Mouse (Mus musculus): ENCODE measurements around the gene Pdik1l. TPM values are rescaled to one million over a fixed set of nuclear protein-coding genes. Genes with fewer than 3 reads are reported as not detected.

The Pdik1l gene
- polyA plus RNA-seq, 1 experiment from 2014 or later: 10.0 TPM

DNA sequence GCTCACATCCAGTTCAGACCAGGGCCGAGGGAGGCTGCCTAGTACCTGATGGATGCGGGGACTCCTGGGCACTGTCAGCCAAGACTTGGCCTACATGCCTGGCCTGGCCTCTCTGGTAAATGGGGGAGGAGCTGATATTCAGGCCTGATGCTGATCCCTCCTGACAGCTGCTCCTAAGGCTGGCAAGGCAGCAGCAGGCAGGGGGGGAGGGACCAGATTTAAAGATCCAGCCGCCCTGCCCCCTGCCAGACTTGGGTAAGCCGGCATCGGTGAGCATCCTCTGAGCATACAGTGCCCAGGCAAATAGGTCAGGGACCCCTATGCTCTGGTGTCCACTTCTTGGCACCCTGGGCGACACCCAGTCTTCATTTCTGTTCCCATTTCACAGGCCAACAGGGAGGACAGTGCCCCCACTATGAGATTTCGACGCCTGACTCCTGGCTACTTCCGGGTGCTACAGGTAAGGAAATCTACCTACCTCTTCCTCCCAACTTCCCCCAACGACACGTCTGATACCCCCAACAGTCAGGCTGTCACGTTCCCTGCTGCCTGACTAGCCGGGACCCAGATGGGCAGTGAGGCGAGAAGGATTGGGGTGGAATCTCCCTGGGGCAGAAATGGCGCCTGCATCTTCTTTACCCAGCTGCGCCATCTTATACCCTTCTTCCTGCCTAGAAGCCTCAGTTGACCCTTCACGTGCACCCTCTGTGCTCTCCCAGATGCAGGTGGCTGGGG is 44.0 kb downstream of the Pdik1l start, which contains the start of gene E130218I03Rik:
E130218I03Rik (plus strand) TSS at position 147 of the 735 bp plus-strand sequence.
- no peaks in the 10 kb centered on the region for H3K27me3 ChIP-seq (replicated peaks; ENCODE audit: insufficient read depth, low read length)
- peak within 1 kb of the TSS; percentile 96 for H3K4me2 ChIP-seq (replicated peaks; ENCODE audit: low read depth, low read length)
- peaks cover 8% of the 10 kb centered on the region for H3K4me1 ChIP-seq (ENCODE audit: insufficient read depth, low read depth, low read length)
- DNase-seq (ENCODE audit: low spot score) (no peak), ATAC-seq (no peak)
- WGBS: 94% methylated on average over 17 of the region's 17 CpGs
- H3K9me3 ChIP-seq (ENCODE audit: low read length): no peaks in the 10 kb centered on the region
- TF ChIP-seq EP300 (IDR thresholded peaks at IDR 0.05) (no peak), CTCF (IDR thresholded peaks at IDR 0.05) (no peak)
- no peak within 1 kb of the TSS for H3K27ac ChIP-seq (ENCODE audit: low read length)
- no peak within 1 kb of the TSS for H3K4me3 ChIP-seq (ENCODE audit: low read depth, low read length)
- H3K9ac ChIP-seq (replicated peaks; ENCODE audit: low read depth): no peak within 1 kb of the TSS
- no peaks in the 10 kb centered on the region for H3K36me3 ChIP-seq (ENCODE audit: insufficient read depth, low read length)

- no peaks in the 10 kb centered on the region for H3K27me3 ChIP-seq (replicated peaks; ENCODE audit: insufficient read depth, low read length)
- no peak overlapping the region for H3K27ac ChIP-seq (ENCODE audit: low read length)
- 0 out of 2 replicates have a peak, but pooled peaks have one; percentile 10 for TF ChIP-seq CTCF (IDR thresholded peaks at IDR 0.05)
- no peak for TF ChIP-seq EP300 (IDR thresholded peaks at IDR 0.05)
- H3K9ac ChIP-seq (replicated peaks; ENCODE audit: low read depth): no peak overlapping the region
- H3K4me3 ChIP-seq (ENCODE audit: low read depth, low read length): 0 out of 2 replicates have a peak overlapping the region, but pooled peaks have one; percentile 38
- DNase-seq (ENCODE audit: low spot score) (no peak), ATAC-seq (no peak)
- 13% methylated on average over 10 of the region's 10 CpGs for WGBS
- peak overlapping the region; percentile 50 for H3K4me2 ChIP-seq (replicated peaks; ENCODE audit: low read depth, low read length)
- H3K9me3 ChIP-seq (ENCODE audit: low read length): no peaks in the 10 kb centered on the region
- H3K4me1 ChIP-seq (ENCODE audit: insufficient read depth, low read depth, low read length): peaks cover 4% of the 10 kb centered on the region
- H3K36me3 ChIP-seq (ENCODE audit: insufficient read depth, low read length): no peaks in the 10 kb centered on the region
Observed at GRCm38 (mm10) chr4:134238686-134239085, 49.0 kb downstream of the Pdik1l start.

GRCm38 (mm10) chr4:134238279-134238651 is 49.4 kb downstream of the Pdik1l start, which contains the start of gene Cnksr1:
TSS of gene Cnksr1 (minus strand) at chr4:134238399.
- peaks cover 4% of the 10 kb centered on the region for H3K4me1 ChIP-seq (ENCODE audit: insufficient read depth, low read depth, low read length)
- no peaks in the 10 kb centered on the region for H3K9me3 ChIP-seq (ENCODE audit: low read length)
- H3K27me3 ChIP-seq (replicated peaks; ENCODE audit: insufficient read depth, low read length): no peaks in the 10 kb centered on the region
- ATAC-seq: peak; percentile 99
- 2% methylated on average over 16 of the region's 18 CpGs for WGBS
- peak within 1 kb of the TSS; percentile 38 for H3K4me3 ChIP-seq (ENCODE audit: low read depth, low read length)
- peak within 1 kb of the TSS; percentile 91 for H3K27ac ChIP-seq (ENCODE audit: low read length)
- peak within 1 kb of the TSS; percentile 37; the same call in 1 of the 2 replicates for H3K9ac ChIP-seq (replicated peaks; ENCODE audit: low read depth)
- TF ChIP-seq CTCF (IDR thresholded peaks at IDR 0.05): no peak
- no peak for TF ChIP-seq EP300 (IDR thresholded peaks at IDR 0.05)
- peak; percentile 95 for DNase-seq (ENCODE audit: low spot score)
- H3K36me3 ChIP-seq (ENCODE audit: insufficient read depth, low read length): no peaks in the 10 kb centered on the region
- peak within 1 kb of the TSS; percentile 50 for H3K4me2 ChIP-seq (replicated peaks; ENCODE audit: low read depth, low read length)

DNA sequence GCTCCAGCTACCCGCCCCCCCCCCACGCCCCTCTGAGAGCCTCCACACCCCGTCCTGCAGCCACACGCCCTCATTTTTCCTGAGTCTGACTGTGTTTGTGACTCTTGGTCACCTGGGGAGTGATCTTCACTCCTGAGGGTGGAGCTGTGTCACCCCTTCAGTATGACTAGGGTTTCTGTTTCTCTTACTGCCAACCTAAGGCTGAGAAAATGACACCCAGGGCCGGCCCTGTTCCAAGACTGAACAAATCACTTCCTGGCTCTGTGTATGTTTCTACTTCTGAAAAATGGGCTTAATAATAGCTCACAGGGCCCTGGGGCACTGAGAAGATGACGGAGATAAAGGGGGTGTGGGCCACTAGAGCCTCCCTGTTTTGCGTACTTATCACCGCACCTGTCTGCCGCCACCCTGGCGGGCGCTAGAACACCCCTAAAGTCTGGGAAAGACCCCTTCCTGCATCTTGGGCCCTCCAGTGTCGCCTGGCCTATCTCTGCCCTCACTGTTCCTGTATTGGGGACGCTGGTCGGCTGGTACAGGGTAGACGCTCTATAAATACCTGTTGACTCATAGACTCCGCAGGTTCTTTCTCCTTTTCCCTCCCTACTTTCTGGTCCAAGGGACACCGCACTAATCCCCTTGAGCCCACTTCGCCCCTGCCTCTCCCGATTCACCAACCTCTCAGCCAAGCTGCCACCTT is 50.0 kb downstream of the Pdik1l start:
- 0 out of 2 replicates have a peak, but pooled peaks cover 1% of the 10 kb centered on the region for H3K36me3 ChIP-seq (ENCODE audit: insufficient read depth, low read length)
- H3K27me3 ChIP-seq (replicated peaks; ENCODE audit: insufficient read depth, low read length): no peaks in the 10 kb centered on the region
- H3K9me3 ChIP-seq (ENCODE audit: low read length): no peaks in the 10 kb centered on the region
- peak; percentile 64 for DNase-seq (ENCODE audit: low spot score)
- peak overlapping the region; percentile 37; the same call in 1 of the 2 replicates for H3K9ac ChIP-seq (replicated peaks; ENCODE audit: low read depth)
- peak; percentile 65 for ATAC-seq
- H3K4me1 ChIP-seq (ENCODE audit: insufficient read depth, low read depth, low read length): peaks cover 4% of the 10 kb centered on the region
- 12% methylated on average over 19 of the region's 19 CpGs for WGBS
- peak overlapping the region; percentile 91 for H3K27ac ChIP-seq (ENCODE audit: low read length)
- peak overlapping the region; percentile 50 for H3K4me2 ChIP-seq (replicated peaks; ENCODE audit: low read depth, low read length)
- no peak for TF ChIP-seq CTCF (IDR thresholded peaks at IDR 0.05)
- peak; percentile 34; the same call in 1 of the 2 replicates for TF ChIP-seq EP300 (IDR thresholded peaks at IDR 0.05)
- peak overlapping the region; percentile 38 for H3K4me3 ChIP-seq (ENCODE audit: low read depth, low read length)

GRCm38 (mm10) chr4:134234876-134235275 is 52.8 kb downstream of the Pdik1l start:
- WGBS: 79% methylated on average over 5 of the region's 5 CpGs
- H3K9me3 ChIP-seq (ENCODE audit: low read length): no peaks in the 10 kb centered on the region
- H3K4me3 ChIP-seq (ENCODE audit: low read depth, low read length): no peak overlapping the region
- ATAC-seq (no peak), DNase-seq (ENCODE audit: low spot score) (no peak)
- TF ChIP-seq CTCF (IDR thresholded peaks at IDR 0.05) (no peak), EP300 (IDR thresholded peaks at IDR 0.05) (no peak)
- H3K4me1 ChIP-seq (ENCODE audit: insufficient read depth, low read depth, low read length): peaks cover 4% of the 10 kb centered on the region
- H3K27ac ChIP-seq (ENCODE audit: low read length): no peak overlapping the region
- no peak overlapping the region for H3K9ac ChIP-seq (replicated peaks; ENCODE audit: low read depth)
- no peaks in the 10 kb centered on the region for H3K27me3 ChIP-seq (replicated peaks; ENCODE audit: insufficient read depth, low read length)
- H3K4me2 ChIP-seq (replicated peaks; ENCODE audit: low read depth, low read length): no peak overlapping the region
- H3K36me3 ChIP-seq (ENCODE audit: insufficient read depth, low read length): 0 out of 2 replicates have a peak, but pooled peaks cover 4% of the 10 kb centered on the region

GRCm38 (mm10) chr4:134230431-134230830 is 57.3 kb downstream of the Pdik1l start:
- Histone ChIP-seq H3K9ac (replicated peaks; ENCODE audit: low read depth) (no peak overlapping the region), H3K4me3 (ENCODE audit: low read depth, low read length) (no peak overlapping the region), H3K4me2 (replicated peaks; ENCODE audit: low read depth, low read length) (no peak overlapping the region), H3K9me3 (ENCODE audit: low read length) (no peaks in the 10 kb centered on the region), H3K27ac (ENCODE audit: low read length) (no peak overlapping the region), H3K36me3 (ENCODE audit: insufficient read depth, low read length) (0 out of 2 replicates have a peak, but pooled peaks cover 4% of the 10 kb centered on the region), H3K4me1 (ENCODE audit: insufficient read depth, low read depth, low read length) (no peaks in the 10 kb centered on the region), H3K27me3 (replicated peaks; ENCODE audit: insufficient read depth, low read length) (no peaks in the 10 kb centered on the region)
- TF ChIP-seq EP300 (IDR thresholded peaks at IDR 0.05) (no peak), CTCF (IDR thresholded peaks at IDR 0.05) (no peak)
- DNase-seq (ENCODE audit: low spot score) (no peak), ATAC-seq (no peak)
- WGBS: 22% methylated on average over 8 of the region's 8 CpGs
